Mouse (Mus musculus) MEL (cell line): Measurements from ENCODE around the gene Ehbp1. TPM values are rescaled to one million over a fixed set of nuclear protein-coding genes. Genes with fewer than 3 reads are reported as not detected.

Experiments
- DNase-seq: peaks from one replicate; pipeline ENCODE4 v3.0.0; 2011; ENCODE audit warnings: low read depth, low spot score
- H3K27ac ChIP-seq: 2 replicates; pipeline ENCODE4 v1.5.1; 2012; ENCODE audit warnings: low read depth, mild to moderate bottlenecking, control low read depth, low read length, moderate library complexity; ENCODE audit not compliant: control insufficient read depth
- H3K27me3 ChIP-seq, 2 experiments: fragments of 150-350 bp in 1 of 2; sonication (generic) in 1 of 2; 2 replicates each; pipeline ENCODE4 v1.6.1; 2012; ENCODE audit warnings: low read length in 2 of 2, mild to moderate bottlenecking in 2 of 2, improper control_type of control experiment in 1 of 2, moderate library complexity in 1 of 2; ENCODE audit not compliant: insufficient read depth in 2 of 2, control insufficient read depth in 1 of 2
- H3K36me3 ChIP-seq, 2 experiments: 2 replicates each; pipeline ENCODE4 v1.6.1; 2012 to 2014; ENCODE audit warnings: low read length in 2 of 2, improper control_type of control experiment in 1 of 2, inconsistent platforms in 1 of 2, mild to moderate bottlenecking in 1 of 2; ENCODE audit not compliant: insufficient read depth in 2 of 2, control insufficient read depth in 1 of 2
- H3K4me1 ChIP-seq, 2 experiments: fragments of 150-350 bp in 1 of 2; sonication (generic) in 1 of 2; 2 replicates each; pipeline ENCODE4 v1.6.1; 2012; ENCODE audit warnings: low read length in 2 of 2, improper control_type of control experiment in 1 of 2, mild to moderate bottlenecking in 1 of 2; ENCODE audit not compliant: insufficient read depth in 2 of 2, control insufficient read depth in 1 of 2
- H3K4me3 ChIP-seq, 2 experiments: fragments of 150-350 bp in 1 of 2; sonication (generic) in 1 of 2; 2 replicates each; pipeline ENCODE4 v1.5.1; 2012; ENCODE audit warnings: low read depth in 2 of 2, low read length in 2 of 2, mild to moderate bottlenecking in 2 of 2, moderate library complexity in 2 of 2, control low read depth in 1 of 2, improper control_type of control experiment in 1 of 2; ENCODE audit not compliant: control insufficient read depth in 1 of 2, insufficient read depth in 1 of 2
- H3K79me2 ChIP-seq: 2 replicates; pipeline ENCODE4 v1.6.1; 2012; ENCODE audit warnings: mild to moderate bottlenecking, low read length, moderate library complexity; ENCODE audit not compliant: control insufficient read depth, poor library complexity, insufficient read depth
- H3K9ac ChIP-seq: 2 replicates; pipeline ENCODE4 v1.6.1; 2012; ENCODE audit warnings: low read depth, mild to moderate bottlenecking, control low read depth, low read length, moderate library complexity; ENCODE audit not compliant: control insufficient read depth, poor library complexity, severe bottlenecking
- H3K9me3 ChIP-seq: fragments of 150-350 bp; sonication (generic); replicated peaks from 2 replicates; pipeline ENCODE4 v1.6.1; 2012; ENCODE audit warnings: mild to moderate bottlenecking, low read length, improper control_type of control experiment, moderate library complexity; ENCODE audit not compliant: insufficient read depth
- BHLHE40 ChIP-seq: IDR thresholded peaks from 2 replicates; pipeline ENCODE4 v1.6.1; 2012; ENCODE audit warnings: low read depth, mild to moderate bottlenecking, inconsistent platforms, low read length, improper control_type of control experiment, borderline replicate concordance
- CHD1 ChIP-seq: IDR thresholded peaks from 2 replicates; pipeline ENCODE4 v1.6.1; 2012; ENCODE audit warnings: low read depth, mild to moderate bottlenecking, inconsistent platforms, low read length, improper control_type of control experiment
- CTCF ChIP-seq, 3 experiments: IDR thresholded peaks in 2 of 3; conservative IDR thresholded peaks in 1 of 3; 2 replicates each; pipeline ENCODE4 v1.5.1; 2011 to 2012; ENCODE audit warnings: low read length in 3 of 3, low read depth in 2 of 3, mild to moderate bottlenecking in 2 of 3, improper control_type of control experiment in 1 of 3, inconsistent platforms in 1 of 3, mixed read lengths in 1 of 3, moderate library complexity in 1 of 3; ENCODE audit not compliant: control insufficient read depth in 1 of 3, insufficient read depth in 1 of 3, poor library complexity in 1 of 3, severe bottlenecking in 1 of 3
- HCFC1 ChIP-seq: IDR thresholded peaks from 2 replicates; pipeline ENCODE4 v1.6.1; 2012; ENCODE audit warnings: low read depth, mild to moderate bottlenecking, inconsistent platforms, low read length, improper control_type of control experiment, moderate library complexity
- MAZ ChIP-seq: IDR thresholded peaks from 2 replicates; pipeline ENCODE4 v1.6.1; 2012; ENCODE audit warnings: low read depth, mild to moderate bottlenecking, inconsistent platforms, low read length, improper control_type of control experiment
- NRF1 ChIP-seq: IDR thresholded peaks from 2 replicates; pipeline ENCODE4 v1.6.1; 2014; ENCODE audit warnings: low read depth, mild to moderate bottlenecking, inconsistent platforms, low read length, improper control_type of control experiment, moderate library complexity; ENCODE audit not compliant: poor library complexity, insufficient read depth, severe bottlenecking
- POLR2AphosphoS2 ChIP-seq: IDR thresholded peaks from 2 replicates; pipeline ENCODE4 v1.6.1; 2011; ENCODE audit warnings: low read length, improper control_type of control experiment
- POLR2AphosphoS5 ChIP-seq: IDR thresholded peaks from 2 replicates; pipeline ENCODE4 v1.6.1; 2012; ENCODE audit warnings: low read depth, borderline replicate concordance, mild to moderate bottlenecking, inconsistent platforms, low read length, moderate library complexity, mixed read lengths
- RCOR1 ChIP-seq: IDR thresholded peaks from 2 replicates; pipeline ENCODE4 v1.6.1; 2012; ENCODE audit warnings: low read depth, mild to moderate bottlenecking, inconsistent platforms, low read length, improper control_type of control experiment
- SIN3A ChIP-seq: IDR thresholded peaks from 2 replicates; pipeline ENCODE4 v1.6.1; 2012; ENCODE audit warnings: low read length, improper control_type of control experiment, inconsistent platforms
- TAL1 ChIP-seq: IDR thresholded peaks from 2 replicates; pipeline ENCODE4 v1.6.1; 2012; ENCODE audit warnings: mild to moderate bottlenecking, inconsistent platforms, low read length, moderate library complexity, mixed read lengths
- TCF12 ChIP-seq: IDR thresholded peaks from 2 replicates; pipeline ENCODE4 v1.6.1; 2014; ENCODE audit warnings: low read depth, mild to moderate bottlenecking, inconsistent platforms, low read length, improper control_type of control experiment, moderate library complexity
- USF1 ChIP-seq: IDR thresholded peaks from 2 replicates; pipeline ENCODE4 v1.6.1; 2014; ENCODE audit warnings: low read depth, mild to moderate bottlenecking, inconsistent platforms, low read length, improper control_type of control experiment, moderate library complexity
- ZMIZ1 ChIP-seq: IDR thresholded peaks from 2 replicates; pipeline ENCODE4 v1.6.1; 2012; ENCODE audit warnings: low read depth, mild to moderate bottlenecking, inconsistent platforms, low read length, improper control_type of control experiment, moderate library complexity
- polyA plus RNA-seq, 2 experiments: library from polyadenylated mRNA; stranded (reverse) in 1 of 2; unstranded in 1 of 2; fragments of >175 nt in 1 of 2; fragments of >200 nt in 1 of 2; gene quantifications; 2 replicates each; pipeline versions ENCODE4 v1.2.1 to v1.2.4; 2012; ENCODE audit warnings: low replicate concordance in 2 of 2, low read depth in 1 of 2; ENCODE audit not compliant: insufficient read length in 2 of 2, insufficient read depth in 1 of 2, missing spikeins in 1 of 2
- total RNA-seq: library from RNA; depleted of rRNA; stranded (reverse); fragments of 300-350 nt; gene quantifications from 2 replicates; pipeline ENCODE4 v1.2.3, GENCODE M21; 2012

Gene Ehbp1
- total and polyA plus RNA-seq, 3 experiments = 3.6 to 3.7 TPM; not detected in 1

- DNase-seq = no peak
- TF ChIP-seq CTCF (IDR thresholded peaks at IDR 0.05 in 2 of 3, conservative IDR thresholded peaks at IDR 0.05 in 1 of 3; ENCODE audit: control insufficient read depth in 1 of 3, insufficient read depth in 1 of 3, low read depth in 2 of 3, low read length in 3 of 3, poor library complexity in 1 of 3, severe bottlenecking in 1 of 3) (no peak), TCF12 (no peak)
- TF ChIP-seq, all 39 proteins: peak for 0
- no peaks in the 10 kb centered on the region for H3K27me3 ChIP-seq
Measured at GRCm38 (mm10) chr11:22001321-22002061, 340.6 kb downstream of the Ehbp1 start.

GRCm38 (mm10) chr11:22000316-22001076, 341.6 kb downstream of the Ehbp1 start:
- no peaks in the 10 kb centered on the region for H3K4me1 ChIP-seq
- no peaks in the 10 kb centered on the region for H3K9me3 ChIP-seq
- H3K4me3 ChIP-seq = no peak overlapping the region
- H3K27me3 ChIP-seq = no peaks in the 10 kb centered on the region
- H3K79me2 ChIP-seq = no peaks in the 10 kb centered on the region
- no peak for TF ChIP-seq CHD1
- no peak for TF ChIP-seq BHLHE40
- TF ChIP-seq USF1 = no peak
- no peak for TF ChIP-seq SIN3A
- no peak for TF ChIP-seq HCFC1
- no peak for TF ChIP-seq RCOR1
- TF ChIP-seq NRF1 = no peak
- no peak for TF ChIP-seq ZMIZ1
- no peak for TF ChIP-seq POLR2AphosphoS2
- no peak for TF ChIP-seq TAL1
- TF ChIP-seq POLR2AphosphoS5 = no peak
- no peak for TF ChIP-seq MAZ
- TF ChIP-seq, all 39 proteins: peak for 0
- no peak overlapping the region for H3K27ac ChIP-seq
- DNase-seq = no peak
- no peaks in the 10 kb centered on the region for H3K36me3 ChIP-seq
- no peak overlapping the region for H3K9ac ChIP-seq

More at GRCm38 (mm10) chr11:22001321-22002061, 340.6 kb downstream of the Ehbp1 start:
- Histone ChIP-seq H3K4me3 (no peak overlapping the region), H3K4me1 (0 out of 4 replicates have a peak, but pooled peaks cover 0 to 2% of the 10 kb centered on the region in 2 experiments), H3K79me2 (no peaks in the 10 kb centered on the region), H3K27ac (no peak overlapping the region), H3K36me3 (no peaks in the 10 kb centered on the region), H3K9me3 (no peaks in the 10 kb centered on the region), H3K9ac (no peak overlapping the region)
